Mouse (Mus musculus) stomach, embryonic 16.5 days (tissue): ENCODE data around the gene Slc35c1. TPM values are rescaled to one million over a fixed set of nuclear protein-coding genes. Genes with fewer than 3 reads are reported as not detected.

ENCODE experiments used
- ATAC-seq: fragments of 200-750 bp; cut with Nextera tagmentation; 2 replicates; pipeline ENCODE4 v1.8.0; 2017; ENCODE audit warnings: moderate number of reproducible peaks, moderate TSS enrichment; ENCODE audit not compliant: insufficient read depth, low FRiP score
- H3K27ac ChIP-seq: fragments of 300-500 bp; sonication (generic); 2 replicates; pipeline ENCODE4 v1.5.1; 2014; ENCODE audit warnings: low read length
- H3K27me3 ChIP-seq: fragments of 300-500 bp; sonication (generic); 2 replicates; pipeline ENCODE4 v1.6.1; 2014; ENCODE audit warnings: low read length, control low read depth, mixed read lengths; ENCODE audit not compliant: control insufficient read depth, insufficient read depth
- H3K36me3 ChIP-seq: fragments of 300-500 bp; sonication (generic); 2 replicates; pipeline ENCODE4 v1.6.1; 2014; ENCODE audit warnings: low read length; ENCODE audit not compliant: control insufficient read depth, insufficient read depth
- H3K4me1 ChIP-seq: fragments of 300-500 bp; sonication (generic); 2 replicates; pipeline ENCODE4 v1.6.1; 2014; ENCODE audit warnings: low read length, control low read depth, mixed read lengths; ENCODE audit not compliant: control insufficient read depth, insufficient read depth
- H3K4me2 ChIP-seq: fragments of 300-500 bp; sonication (generic); 2 replicates; pipeline ENCODE4 v1.6.1; 2014; ENCODE audit warnings: low read depth, low read length, mixed read lengths
- H3K4me3 ChIP-seq: fragments of 300-500 bp; sonication (generic); replicated peaks from 2 replicates; pipeline ENCODE4 v1.5.1; 2014; ENCODE audit warnings: mild to moderate bottlenecking, low read length
- H3K9ac ChIP-seq: fragments of 300-500 bp; sonication (generic); 2 replicates; pipeline ENCODE4 v1.6.1; 2014; ENCODE audit warnings: low read length
- H3K9me3 ChIP-seq: fragments of 300-500 bp; sonication (generic); replicated peaks from 2 replicates; pipeline ENCODE4 v1.6.1; 2016; ENCODE audit warnings: low read length, control low read depth; ENCODE audit not compliant: control insufficient read depth
- WGBS: fragments of 180-500 bp; shearing (Covaris S2); extraction: QIAGEN DNeasy Blood & Tissue Kit; methylation state at CpG from one replicate; pipeline ENCODE4 v1.1.7; 2014; 5-methylcytosine and 5-hydroxymethylcytosine counted together
- polyA plus RNA-seq: library from polyadenylated mRNA; unstranded; fragments of >200 nt; fragmentation: Nextera tagmentation; extraction: Ambion mirVana; gene quantifications from 2 replicates; pipeline ENCODE4 v1.2.1, GENCODE M21; 2015

The Slc35c1 gene
- polyA plus RNA-seq, 1 experiment from 2014 or later = 34.5 TPM

DNA sequence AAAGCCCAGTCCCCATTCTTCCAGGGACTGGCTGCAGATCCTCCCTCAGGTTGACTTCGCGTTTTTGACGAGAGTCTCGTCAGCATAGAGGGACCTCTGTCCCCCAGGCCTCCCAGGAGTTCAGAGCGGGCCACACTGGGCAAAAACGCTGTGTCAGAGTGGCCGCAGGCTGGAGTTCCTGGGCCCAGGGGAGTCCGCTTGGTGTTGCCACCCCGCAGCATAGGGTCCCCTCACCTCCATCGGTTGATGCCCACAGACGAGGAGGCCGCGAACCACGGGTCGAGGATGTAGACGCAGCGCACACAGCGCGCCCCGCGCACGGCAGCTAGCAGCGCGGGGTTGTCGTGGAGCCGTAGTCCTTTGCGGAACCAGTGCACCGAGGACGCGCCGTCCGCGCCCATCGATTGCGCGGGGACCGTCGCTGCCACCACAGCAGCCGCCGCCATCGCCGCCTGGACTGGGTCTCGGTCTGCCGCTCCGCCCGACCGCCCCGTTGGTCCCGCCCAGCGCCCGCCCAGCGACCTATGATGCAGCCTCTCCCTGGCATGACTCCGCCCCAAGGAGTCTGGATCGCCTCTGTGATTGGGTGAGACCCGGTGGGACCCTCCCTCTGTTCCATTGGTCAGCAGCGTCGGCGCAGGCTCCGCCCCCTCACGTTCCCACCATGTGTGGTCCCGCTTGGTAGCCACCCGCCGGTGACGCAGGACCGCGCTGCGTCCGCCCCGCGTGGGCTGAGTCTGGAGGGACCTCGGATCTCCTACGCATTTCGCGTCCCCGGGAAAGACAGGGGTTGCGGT lies 26.6 kb downstream of the Slc35c1 start, which contains the start of gene Cry2:
Gene Cry2 (minus strand): TSS at position 466 of the 797 bp plus-strand sequence.
- no peaks in the 10 kb centered on the region for H3K27me3 ChIP-seq
- H3K9ac ChIP-seq = peak within 1 kb of the TSS; percentile 82
- no peaks in the 10 kb centered on the region for H3K36me3 ChIP-seq
- peaks cover 43% of the 10 kb centered on the region for H3K4me1 ChIP-seq
- WGBS = under 1% methylated on average over 76 of the region's 76 CpGs
- ATAC-seq = peak; percentile 98
- peak within 1 kb of the TSS; percentile 76 for H3K27ac ChIP-seq
- H3K9me3 ChIP-seq = no peaks in the 10 kb centered on the region
- H3K4me2 ChIP-seq = peak within 1 kb of the TSS; percentile 92
- H3K4me3 ChIP-seq = peak within 1 kb of the TSS; percentile 75

DNA sequence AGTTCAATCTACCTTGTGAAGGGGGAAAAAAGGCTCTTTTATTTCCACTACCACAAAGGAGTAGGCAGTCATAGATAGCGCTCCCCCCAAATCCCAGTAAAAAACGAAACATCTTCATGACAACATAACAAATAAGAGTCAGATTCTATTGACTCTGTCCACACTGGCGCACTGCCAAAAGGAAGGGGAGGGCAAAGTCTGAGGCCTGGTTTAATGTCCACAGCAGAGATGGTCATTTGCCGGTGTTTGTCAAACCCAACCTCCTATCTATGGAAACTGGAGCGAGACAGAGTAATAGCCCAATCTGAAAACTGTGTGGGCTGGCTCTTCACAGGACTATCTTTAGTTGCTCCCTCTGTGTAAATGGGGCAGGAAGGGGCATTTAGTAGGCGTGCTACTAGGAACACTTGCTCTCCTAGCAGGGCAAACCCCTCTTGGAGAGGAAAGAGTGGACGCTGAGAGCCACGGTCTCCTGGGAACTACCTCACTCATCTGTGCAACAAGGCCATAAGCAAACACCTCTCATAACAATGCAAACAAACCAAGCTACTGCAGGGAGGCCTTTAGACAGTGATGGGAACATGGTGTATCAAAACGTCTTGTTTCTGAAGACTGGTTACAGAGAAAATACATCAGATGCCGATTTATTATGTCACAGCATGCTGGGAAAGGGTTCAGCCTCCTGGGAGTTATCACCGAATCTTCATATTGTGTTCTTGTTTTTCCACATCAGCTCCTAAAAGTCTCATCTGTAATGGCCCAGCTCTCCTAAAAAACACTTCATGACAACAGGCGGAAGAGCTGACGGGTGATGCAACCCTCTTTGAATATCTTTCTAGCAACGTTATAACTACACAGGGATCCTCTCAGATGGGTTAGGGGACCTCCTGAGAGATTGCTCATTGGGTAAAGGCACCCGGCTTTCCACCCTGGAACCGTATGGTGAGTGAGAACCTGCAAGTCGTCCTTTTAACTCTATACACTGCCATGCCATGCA lies 27.7 kb downstream of the Slc35c1 start:
- Histone ChIP-seq H3K36me3 (no peaks in the 10 kb centered on the region), H3K4me1 (peaks cover 55% of the 10 kb centered on the region), H3K4me2 (peak overlapping the region; percentile 92), H3K9ac (peak overlapping the region; percentile 82), H3K27me3 (no peaks in the 10 kb centered on the region), H3K9me3 (no peaks in the 10 kb centered on the region), H3K27ac (peak overlapping the region; percentile 76), H3K4me3 (peak overlapping the region; percentile 75)
- ATAC-seq = no peak
- 30% methylated on average over 17 of the region's 17 CpGs for WGBS

DNA sequence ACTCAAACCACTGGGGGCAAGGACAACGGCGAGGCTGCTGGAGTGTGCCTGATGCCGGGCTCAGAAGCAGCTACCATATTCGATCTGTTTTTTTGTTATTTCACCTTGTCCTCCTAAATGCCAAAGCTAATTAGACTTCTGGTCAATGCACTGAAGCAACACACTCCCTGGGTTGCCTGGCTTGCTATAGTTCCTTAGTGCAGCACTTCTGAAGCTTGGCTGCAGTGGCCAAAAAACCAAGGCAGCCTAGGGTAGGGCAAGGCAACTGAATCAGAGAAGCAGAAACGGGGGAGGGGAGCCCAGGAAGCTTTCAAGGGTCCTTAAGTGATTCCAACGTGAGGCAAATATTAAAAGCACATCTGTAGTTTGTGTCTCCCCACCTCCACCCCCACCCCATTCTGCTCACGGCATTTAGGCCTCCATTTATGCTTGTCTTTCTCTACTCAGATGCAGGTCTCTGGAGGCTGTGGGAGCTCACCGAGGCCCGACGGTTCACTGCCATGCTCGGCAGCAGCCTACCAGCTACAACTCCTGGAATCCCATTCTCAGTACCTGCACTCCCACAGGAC lies 28.6 kb downstream of the Slc35c1 start:
- Histone ChIP-seq H3K9ac (peak overlapping the region; percentile 82), H3K36me3 (no peaks in the 10 kb centered on the region), H3K4me1 (peaks cover 63% of the 10 kb centered on the region), H3K27ac (peak overlapping the region; percentile 76), H3K4me3 (peak overlapping the region; percentile 75), H3K27me3 (no peaks in the 10 kb centered on the region), H3K9me3 (no peaks in the 10 kb centered on the region), H3K4me2 (peak overlapping the region; percentile 92)
- no peak for ATAC-seq
- WGBS = 31% methylated on average over 11 of the region's 11 CpGs

DNA sequence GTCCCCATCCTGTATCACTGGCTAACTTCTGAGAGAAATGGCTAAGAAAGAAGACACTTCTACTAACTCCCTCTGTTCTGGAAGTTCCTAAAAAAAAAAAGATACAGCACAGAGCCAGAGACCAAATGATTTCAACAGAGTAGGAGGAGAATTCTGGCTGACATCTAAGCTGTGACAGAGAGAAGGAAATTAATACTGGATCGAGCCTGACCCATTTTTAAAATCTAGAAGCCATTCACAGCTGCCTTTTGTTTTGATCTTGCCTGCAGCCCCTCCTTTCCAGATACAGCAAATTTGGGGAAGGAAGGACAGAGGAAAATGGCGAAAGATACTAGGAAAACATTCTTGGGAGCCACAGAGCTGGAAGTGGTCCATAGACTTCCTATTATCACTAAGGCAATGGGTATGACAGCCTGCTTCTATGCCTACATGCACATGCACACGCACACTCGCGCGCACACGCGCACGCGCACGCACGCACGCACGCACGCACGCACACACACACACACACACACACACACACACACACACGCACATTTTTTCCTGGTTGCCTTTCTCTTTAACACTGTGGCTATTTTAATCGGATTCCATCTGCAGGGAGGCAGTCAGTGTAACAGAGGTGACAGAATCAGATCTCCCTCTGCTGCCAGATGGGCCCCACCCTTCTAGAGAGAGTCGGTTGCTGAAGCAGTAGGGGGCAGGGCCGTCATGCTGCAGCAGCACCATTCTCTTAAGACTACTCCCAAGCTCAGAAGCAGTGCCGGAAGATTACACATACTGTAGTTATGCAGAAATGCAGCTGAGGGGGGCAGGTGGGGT lies 29.4 kb downstream of the Slc35c1 start:
- peak overlapping the region; percentile 92 for H3K4me2 ChIP-seq
- peak; percentile 18; the same call in 1 of the 2 replicates for ATAC-seq
- no peaks in the 10 kb centered on the region for H3K27me3 ChIP-seq
- no peaks in the 10 kb centered on the region for H3K36me3 ChIP-seq
- 45% methylated on average over 21 of the region's 21 CpGs for WGBS
- H3K4me1 ChIP-seq = peaks cover 70% of the 10 kb centered on the region
- no peaks in the 10 kb centered on the region for H3K9me3 ChIP-seq
- peak overlapping the region; percentile 82 for H3K9ac ChIP-seq
- H3K4me3 ChIP-seq = peak overlapping the region; percentile 75
- H3K27ac ChIP-seq = peak overlapping the region; percentile 76

DNA sequence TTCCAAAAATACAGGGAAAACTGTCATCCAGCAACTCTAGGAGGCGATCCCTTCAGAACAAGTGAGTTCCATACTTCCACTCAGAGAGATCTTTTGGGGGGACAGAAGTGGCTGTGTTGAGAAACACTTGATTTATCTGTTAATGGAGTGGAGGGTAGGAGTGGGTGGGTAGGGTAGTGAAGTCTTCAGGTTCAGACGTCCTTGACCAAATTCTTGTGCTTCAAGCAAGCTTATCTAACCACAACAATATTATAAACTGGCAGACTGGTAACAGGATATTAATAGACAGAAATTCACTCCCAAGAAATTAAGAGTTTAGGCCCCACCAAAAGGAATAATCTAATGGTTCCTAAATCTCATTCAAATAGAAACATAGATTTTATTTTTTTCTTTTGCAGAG lies 30.2 kb downstream of the Slc35c1 start:
- no peak for ATAC-seq
- WGBS = 70% methylated on average over 2 of the region's 2 CpGs
- Histone ChIP-seq H3K9me3 (no peaks in the 10 kb centered on the region), H3K4me2 (no peak overlapping the region), H3K9ac (0 out of 2 replicates have a peak overlapping the region, but pooled peaks have one; percentile 23), H3K36me3 (no peaks in the 10 kb centered on the region), H3K4me3 (no peak overlapping the region), H3K4me1 (peaks cover 78% of the 10 kb centered on the region), H3K27me3 (no peaks in the 10 kb centered on the region), H3K27ac (peak overlapping the region; percentile 19; the same call in 1 of the 2 replicates)

DNA sequence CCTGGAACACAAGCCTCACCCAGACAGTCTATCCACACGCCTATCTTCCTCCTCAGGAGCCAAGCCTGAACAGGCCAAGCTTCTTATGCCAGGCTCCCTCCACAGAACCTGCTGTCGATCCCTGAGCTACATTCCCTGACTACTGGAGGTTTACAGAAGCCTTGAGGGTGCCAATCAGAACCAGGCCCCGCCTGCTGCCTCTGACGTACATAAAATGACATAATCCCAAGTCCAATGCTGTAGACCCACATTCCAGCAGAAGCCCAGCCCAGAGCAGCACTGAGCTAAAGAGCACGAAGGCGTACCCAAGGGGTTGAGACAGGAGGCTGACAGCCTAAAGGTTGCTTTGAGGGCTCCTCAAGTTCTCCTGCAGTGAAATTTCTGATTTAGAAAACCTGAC lies 32.5 kb downstream of the Slc35c1 start:
- peaks cover 78% of the 10 kb centered on the region for H3K4me1 ChIP-seq
- ATAC-seq = peak; percentile 81
- peak overlapping the region; percentile 3; the same call in 1 of the 2 replicates for H3K9ac ChIP-seq
- H3K4me2 ChIP-seq = 0 out of 2 replicates have a peak overlapping the region, but pooled peaks have one; percentile 7
- peak overlapping the region; percentile 89 for H3K27ac ChIP-seq
- H3K9me3 ChIP-seq = no peaks in the 10 kb centered on the region
- no peaks in the 10 kb centered on the region for H3K36me3 ChIP-seq
- H3K27me3 ChIP-seq = no peaks in the 10 kb centered on the region
- WGBS = 24% methylated on average over 6 of the region's 6 CpGs
- H3K4me3 ChIP-seq = no peak overlapping the region

DNA sequence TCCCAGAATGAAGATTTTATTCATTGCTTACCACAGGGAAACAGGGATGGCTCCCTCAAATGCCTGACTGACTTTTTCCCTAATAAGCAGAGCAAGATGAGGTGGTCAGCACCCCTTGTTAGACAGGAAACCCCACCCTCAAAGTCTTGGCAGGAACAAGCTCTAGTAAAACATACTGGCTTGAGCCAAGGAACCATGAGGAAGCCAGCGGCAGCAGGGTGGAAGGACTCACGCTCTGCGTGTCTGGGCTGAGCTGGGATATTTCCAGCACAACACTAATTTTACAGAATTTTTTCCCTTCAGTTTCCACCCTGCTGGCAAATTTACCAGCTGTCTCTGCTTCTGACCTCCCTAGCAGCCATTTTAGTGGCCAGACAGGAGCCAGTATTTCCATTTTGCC lies 33.9 kb downstream of the Slc35c1 start:
- ATAC-seq = no peak
- 55% methylated on average over 3 of the region's 3 CpGs for WGBS
- Histone ChIP-seq H3K27me3 (no peaks in the 10 kb centered on the region), H3K27ac (peak overlapping the region; percentile 89), H3K4me1 (peaks cover 64% of the 10 kb centered on the region), H3K9ac (0 out of 2 replicates have a peak overlapping the region, but pooled peaks have one; percentile 31), H3K4me3 (no peak overlapping the region), H3K4me2 (no peak overlapping the region), H3K36me3 (0 out of 2 replicates have a peak, but pooled peaks cover 8% of the 10 kb centered on the region), H3K9me3 (no peaks in the 10 kb centered on the region)

DNA sequence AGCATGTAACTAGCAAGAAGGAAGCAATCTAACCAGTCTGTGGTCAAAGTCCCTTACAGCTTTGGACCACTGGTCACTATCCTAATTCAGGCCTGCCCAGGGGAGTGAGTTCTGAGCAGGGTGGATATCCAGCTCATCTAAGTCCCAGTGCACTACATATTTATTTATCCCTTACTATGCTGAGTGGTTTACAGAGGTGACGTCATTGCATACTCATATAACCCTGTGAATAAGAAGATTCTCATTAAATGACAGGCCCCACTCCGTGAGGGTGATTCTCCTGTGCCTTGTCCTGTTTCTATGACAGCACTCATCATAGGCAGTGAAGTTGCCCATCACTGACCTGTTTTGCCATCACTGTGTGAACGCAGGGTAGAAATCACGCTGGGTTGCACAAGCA lies 35.0 kb downstream of the Slc35c1 start:
- H3K27me3 ChIP-seq = no peaks in the 10 kb centered on the region
- peak overlapping the region; percentile 89 for H3K27ac ChIP-seq
- no peak overlapping the region for H3K4me2 ChIP-seq
- no peak overlapping the region for H3K9ac ChIP-seq
- WGBS = 68% methylated on average over 4 of the region's 4 CpGs
- 0 out of 2 replicates have a peak, but pooled peaks cover 8% of the 10 kb centered on the region for H3K36me3 ChIP-seq
- H3K9me3 ChIP-seq = no peaks in the 10 kb centered on the region
- H3K4me1 ChIP-seq = peaks cover 56% of the 10 kb centered on the region
- ATAC-seq = no peak
- no peak overlapping the region for H3K4me3 ChIP-seq
